Mouse (Mus musculus) E14TG2a.4 (cell line): Measurements from ENCODE around the gene Tprkb.
"Not testable (repeated sequence)": the region's sequence is repeated elsewhere in the genome, so short reads cannot be mapped to it uniquely, and the experiment has no call there.

Source experiments
- CTCF ChIP-seq: conservative IDR thresholded peaks from 2 replicates; pipeline ENCODE4 v1.5.1; 2014; ENCODE audit warnings: low read length
- NANOG ChIP-seq: IDR thresholded peaks from 2 replicates; pipeline ENCODE4 v1.6.1; 2014; ENCODE audit warnings: borderline replicate concordance, low read length, mixed read lengths
- POU5F1 ChIP-seq: IDR thresholded peaks from 2 replicates; pipeline ENCODE4 v1.6.1; 2014; ENCODE audit warnings: low read length, borderline replicate concordance

- not testable (repeated sequence) for TF ChIP-seq CTCF, POU5F1, NANOG
Measured at GRCm38 (mm10) chr6:85866995-85867394, 44.7 kb upstream of the Tprkb start.
